Mouse (Mus musculus) liver, embryonic 14.5 days (tissue): ENCODE measurements around the gene Cidec.

Source experiments
- CTCF ChIP-seq: IDR thresholded peaks from 2 replicates; pipeline ENCODE4 v1.5.1; 2016; ENCODE audit warnings: antibody characterized with exemption, low read depth, control low read depth
- EP300 ChIP-seq: IDR thresholded peaks from 2 replicates; pipeline ENCODE4 v1.6.1; 2016; ENCODE audit warnings: antibody characterized with exemption, low read depth

- TF ChIP-seq CTCF (no peak), EP300 (no peak)
Measured at GRCm38 (mm10) chr6:113447639-113448038, 12.1 kb upstream of the Cidec start.
